Mouse (Mus musculus) neural tube, embryonic 12.5 days (tissue): ENCODE results near the gene 3110009E18Rik. TPM values are rescaled to one million over a fixed set of nuclear protein-coding genes. Genes with fewer than 3 reads are reported as not detected.

Experiments used
- ATAC-seq: fragments of 200-750 bp; cut with Nextera tagmentation; 2 replicates; pipeline ENCODE4 v1.8.0; 2017; ENCODE audit warnings: low read depth, mild to moderate bottlenecking, moderate TSS enrichment, moderate library complexity; ENCODE audit not compliant: low FRiP score
- H3K27ac ChIP-seq: fragments of 300-500 bp; sonication (generic); 2 replicates; pipeline ENCODE4 v1.5.1; 2016
- H3K27me3 ChIP-seq: fragments of 300-500 bp; sonication (generic); replicated peaks from 2 replicates; pipeline ENCODE4 v1.6.1; 2016; ENCODE audit warnings: mild to moderate bottlenecking
- H3K36me3 ChIP-seq: fragments of 300-500 bp; sonication (generic); 2 replicates; pipeline ENCODE4 v1.6.1; 2016; ENCODE audit warnings: mild to moderate bottlenecking
- H3K4me1 ChIP-seq: fragments of 300-500 bp; sonication (generic); 2 replicates; pipeline ENCODE4 v1.6.1; 2016
- H3K4me2 ChIP-seq: fragments of 300-500 bp; sonication (generic); replicated peaks from 2 replicates; pipeline ENCODE4 v1.6.1; 2016; ENCODE audit warnings: mild to moderate bottlenecking
- H3K4me3 ChIP-seq: fragments of 300-500 bp; sonication (generic); 2 replicates; pipeline ENCODE4 v1.5.1; 2016
- H3K9ac ChIP-seq: fragments of 300-500 bp; sonication (generic); 2 replicates; pipeline ENCODE4 v1.6.1; 2016; ENCODE audit warnings: mild to moderate bottlenecking
- H3K9me3 ChIP-seq: fragments of 300-500 bp; sonication (generic); 2 replicates; pipeline ENCODE4 v1.6.1; 2016; ENCODE audit warnings: mild to moderate bottlenecking
- WGBS: fragments of 180-500 bp; shearing (Covaris S2); methylation state at CpG from one replicate; pipeline ENCODE4 v1.1.7; 2016; 5-methylcytosine and 5-hydroxymethylcytosine counted together
- polyA plus RNA-seq: library from polyadenylated mRNA; unstranded; fragments of >200 nt; fragmentation: Nextera tagmentation; extraction: Ambion mirVana; gene quantifications from 2 replicates; pipeline ENCODE4 v1.2.1, GENCODE M21; 2016

The 3110009E18Rik gene
- polyA plus RNA-seq, 1 experiment from 2014 or later = 15.8 TPM

- Histone ChIP-seq H3K27ac (no peak overlapping the region), H3K27me3 (no peaks in the 10 kb centered on the region), H3K4me1 (no peaks in the 10 kb centered on the region), H3K4me3 (no peak overlapping the region), H3K4me2 (no peak overlapping the region), H3K9ac (no peak overlapping the region), H3K36me3 (no peaks in the 10 kb centered on the region), H3K9me3 (no peaks in the 10 kb centered on the region)
- WGBS = 79% methylated on average over 4 of the region's 4 CpGs
- ATAC-seq = no peak
These were observed 47.0 kb downstream of the 3110009E18Rik start for GRCm38 (mm10) chr1:120168016-120168415.

GRCm38 (mm10) chr1:120168674-120169073 lies 47.7 kb downstream of the 3110009E18Rik start:
- Histone ChIP-seq H3K27me3 (no peaks in the 10 kb centered on the region), H3K4me3 (no peak overlapping the region), H3K36me3 (no peaks in the 10 kb centered on the region), H3K9me3 (no peaks in the 10 kb centered on the region), H3K4me1 (no peaks in the 10 kb centered on the region), H3K4me2 (no peak overlapping the region), H3K9ac (no peak overlapping the region), H3K27ac (no peak overlapping the region)
- no peak for ATAC-seq
- WGBS = 92% methylated on average over 7 of the region's 7 CpGs

- H3K27ac ChIP-seq = no peak overlapping the region
- no peak overlapping the region for H3K9ac ChIP-seq
- H3K36me3 ChIP-seq = no peaks in the 10 kb centered on the region
- 86% methylated on average over 7 of the region's 7 CpGs for WGBS
- no peaks in the 10 kb centered on the region for H3K27me3 ChIP-seq
- no peak overlapping the region for H3K4me2 ChIP-seq
- no peaks in the 10 kb centered on the region for H3K4me1 ChIP-seq
- ATAC-seq = no peak
- H3K4me3 ChIP-seq = no peak overlapping the region
- H3K9me3 ChIP-seq = no peaks in the 10 kb centered on the region
These were observed 49.3 kb downstream of the 3110009E18Rik start for GRCm38 (mm10) chr1:120170307-120170706.

GRCm38 (mm10) chr1:120171819-120172521 lies 51.0 kb downstream of the 3110009E18Rik start:
- 0 out of 2 replicates have a peak, but pooled peaks cover 5% of the 10 kb centered on the region for H3K4me1 ChIP-seq
- no peaks in the 10 kb centered on the region for H3K27me3 ChIP-seq
- H3K9me3 ChIP-seq = no peaks in the 10 kb centered on the region
- no peak overlapping the region for H3K4me2 ChIP-seq
- no peak overlapping the region for H3K27ac ChIP-seq
- no peak overlapping the region for H3K4me3 ChIP-seq
- peak; percentile 77 for ATAC-seq
- H3K36me3 ChIP-seq = no peaks in the 10 kb centered on the region
- WGBS = 67% methylated on average over 5 of the region's 5 CpGs
- no peak overlapping the region for H3K9ac ChIP-seq

GRCm38 (mm10) chr1:120174991-120175390 lies 54.0 kb downstream of the 3110009E18Rik start:
- Histone ChIP-seq H3K27me3 (no peaks in the 10 kb centered on the region), H3K9me3 (no peaks in the 10 kb centered on the region), H3K4me3 (no peak overlapping the region), H3K4me1 (0 out of 2 replicates have a peak, but pooled peaks cover 5% of the 10 kb centered on the region), H3K9ac (no peak overlapping the region), H3K36me3 (no peaks in the 10 kb centered on the region), H3K4me2 (no peak overlapping the region), H3K27ac (no peak overlapping the region)
- no peak for ATAC-seq
- WGBS = 83% methylated on average over 4 of the region's 4 CpGs

- H3K27me3 ChIP-seq = no peaks in the 10 kb centered on the region
- H3K4me2 ChIP-seq = no peak overlapping the region
- H3K36me3 ChIP-seq = no peaks in the 10 kb centered on the region
- WGBS = 50% methylated on average over 14 of the region's 14 CpGs
- H3K4me1 ChIP-seq = 0 out of 2 replicates have a peak, but pooled peaks cover 5% of the 10 kb centered on the region
- no peak for ATAC-seq
- no peak overlapping the region for H3K9ac ChIP-seq
- H3K4me3 ChIP-seq = no peak overlapping the region
- H3K27ac ChIP-seq = no peak overlapping the region
- H3K9me3 ChIP-seq = no peaks in the 10 kb centered on the region
These were observed 55.3 kb downstream of the 3110009E18Rik start for GRCm38 (mm10) chr1:120176313-120176712.

GRCm38 (mm10) chr1:120177141-120177540 lies 56.2 kb downstream of the 3110009E18Rik start:
- H3K9ac ChIP-seq = no peak overlapping the region
- no peaks in the 10 kb centered on the region for H3K9me3 ChIP-seq
- H3K36me3 ChIP-seq = no peaks in the 10 kb centered on the region
- 0 out of 2 replicates have a peak, but pooled peaks cover 5% of the 10 kb centered on the region for H3K4me1 ChIP-seq
- no peak for ATAC-seq
- WGBS = 94% methylated on average over 8 of the region's 8 CpGs
- no peak overlapping the region for H3K4me3 ChIP-seq
- no peaks in the 10 kb centered on the region for H3K27me3 ChIP-seq
- no peak overlapping the region for H3K27ac ChIP-seq
- no peak overlapping the region for H3K4me2 ChIP-seq

GRCm38 (mm10) chr1:120186204-120186603 lies 65.2 kb downstream of the 3110009E18Rik start:
- ATAC-seq = no peak
- H3K9ac ChIP-seq = no peak overlapping the region
- 70% methylated on average over 6 of the region's 6 CpGs for WGBS
- no peaks in the 10 kb centered on the region for H3K9me3 ChIP-seq
- H3K27me3 ChIP-seq = no peaks in the 10 kb centered on the region
- H3K4me1 ChIP-seq = no peaks in the 10 kb centered on the region
- H3K4me3 ChIP-seq = no peak overlapping the region
- H3K27ac ChIP-seq = no peak overlapping the region
- no peak overlapping the region for H3K4me2 ChIP-seq
- no peaks in the 10 kb centered on the region for H3K36me3 ChIP-seq

GRCm38 (mm10) chr1:120186655-120187054 lies 65.7 kb downstream of the 3110009E18Rik start:
- no peaks in the 10 kb centered on the region for H3K4me1 ChIP-seq
- ATAC-seq = no peak
- no peaks in the 10 kb centered on the region for H3K36me3 ChIP-seq
- WGBS = 59% methylated on average over 9 of the region's 9 CpGs
- H3K27me3 ChIP-seq = no peaks in the 10 kb centered on the region
- no peak overlapping the region for H3K4me2 ChIP-seq
- no peak overlapping the region for H3K27ac ChIP-seq
- H3K9ac ChIP-seq = no peak overlapping the region
- H3K4me3 ChIP-seq = no peak overlapping the region
- H3K9me3 ChIP-seq = no peaks in the 10 kb centered on the region

GRCm38 (mm10) chr1:120187059-120187458 lies 66.1 kb downstream of the 3110009E18Rik start:
- Histone ChIP-seq H3K4me2 (no peak overlapping the region), H3K4me3 (no peak overlapping the region), H3K36me3 (no peaks in the 10 kb centered on the region), H3K4me1 (no peaks in the 10 kb centered on the region), H3K9ac (no peak overlapping the region), H3K27ac (no peak overlapping the region), H3K9me3 (no peaks in the 10 kb centered on the region), H3K27me3 (no peaks in the 10 kb centered on the region)
- no peak for ATAC-seq
- WGBS = 54% methylated on average over 7 of the region's 7 CpGs

GRCm38 (mm10) chr1:120189206-120189605 lies 68.2 kb downstream of the 3110009E18Rik start:
- no peak overlapping the region for H3K27ac ChIP-seq
- 92% methylated on average over 6 of the region's 6 CpGs for WGBS
- H3K9ac ChIP-seq = no peak overlapping the region
- no peaks in the 10 kb centered on the region for H3K9me3 ChIP-seq
- ATAC-seq = no peak
- H3K36me3 ChIP-seq = no peaks in the 10 kb centered on the region
- no peaks in the 10 kb centered on the region for H3K4me1 ChIP-seq
- no peak overlapping the region for H3K4me3 ChIP-seq
- no peak overlapping the region for H3K4me2 ChIP-seq
- H3K27me3 ChIP-seq = no peaks in the 10 kb centered on the region

GRCm38 (mm10) chr1:120190300-120190699 lies 69.3 kb downstream of the 3110009E18Rik start:
- no peak overlapping the region for H3K4me3 ChIP-seq
- ATAC-seq = no peak
- H3K4me1 ChIP-seq = no peaks in the 10 kb centered on the region
- no peaks in the 10 kb centered on the region for H3K27me3 ChIP-seq
- no peaks in the 10 kb centered on the region for H3K9me3 ChIP-seq
- no peaks in the 10 kb centered on the region for H3K36me3 ChIP-seq
- 93% methylated on average over 2 of the region's 2 CpGs for WGBS
- no peak overlapping the region for H3K4me2 ChIP-seq
- H3K27ac ChIP-seq = no peak overlapping the region
- no peak overlapping the region for H3K9ac ChIP-seq

- H3K4me2 ChIP-seq = no peak overlapping the region
- no peak overlapping the region for H3K27ac ChIP-seq
- H3K4me3 ChIP-seq = no peak overlapping the region
- no peak for ATAC-seq
- H3K9ac ChIP-seq = no peak overlapping the region
- 91% methylated on average over 6 of the region's 6 CpGs for WGBS
- no peaks in the 10 kb centered on the region for H3K9me3 ChIP-seq
- no peaks in the 10 kb centered on the region; the same call in 1 of the 2 replicates for H3K4me1 ChIP-seq
- H3K36me3 ChIP-seq = no peaks in the 10 kb centered on the region
- no peaks in the 10 kb centered on the region for H3K27me3 ChIP-seq
These were observed 70.0 kb downstream of the 3110009E18Rik start for GRCm38 (mm10) chr1:120190946-120191345.
